Mouse (Mus musculus) limb, embryonic 13.5 days (tissue): ENCODE data around the gene Zfp182. TPM values are rescaled to one million over a fixed set of nuclear protein-coding genes. Genes with fewer than 3 reads are reported as not detected.
A peak's percentile ranks its signal among the peaks of the same experiment; 100 is the strongest.

Source experiments
- ATAC-seq: fragments of 200-750 bp; cut with Nextera tagmentation; 2 replicates; pipeline ENCODE4 v1.8.0; 2017; ENCODE audit warnings: low read depth, moderate number of reproducible peaks, moderate TSS enrichment; ENCODE audit not compliant: low FRiP score
- H3K27ac ChIP-seq: fragments of 300-500 bp; sonication (generic); 2 replicates; pipeline ENCODE4 v1.5.1; 2015; ENCODE audit warnings: inconsistent platforms, mild to moderate bottlenecking, moderate library complexity
- H3K27me3 ChIP-seq: fragments of 300-500 bp; sonication (generic); 2 replicates; pipeline ENCODE4 v1.6.1; 2015; ENCODE audit warnings: mild to moderate bottlenecking, inconsistent platforms
- H3K36me3 ChIP-seq: fragments of 300-500 bp; sonication (generic); 2 replicates; pipeline ENCODE4 v1.6.1; 2015; ENCODE audit warnings: inconsistent platforms, mild to moderate bottlenecking, moderate library complexity
- H3K4me1 ChIP-seq: fragments of 300-500 bp; sonication (generic); 2 replicates; pipeline ENCODE4 v1.6.1; 2015; ENCODE audit warnings: inconsistent platforms
- H3K4me2 ChIP-seq: fragments of 300-500 bp; sonication (generic); replicated peaks from 2 replicates; pipeline ENCODE4 v1.6.1; 2015; ENCODE audit warnings: inconsistent platforms, mild to moderate bottlenecking, moderate library complexity
- H3K4me3 ChIP-seq: fragments of 300-500 bp; sonication (generic); 2 replicates; pipeline ENCODE4 v1.5.1; 2015; ENCODE audit warnings: moderate library complexity, mild to moderate bottlenecking, inconsistent platforms
- H3K9ac ChIP-seq: fragments of 300-500 bp; sonication (generic); 2 replicates; pipeline ENCODE4 v1.6.1; 2015; ENCODE audit warnings: mild to moderate bottlenecking, inconsistent platforms
- H3K9me3 ChIP-seq: fragments of 300-500 bp; sonication (generic); 2 replicates; pipeline ENCODE4 v1.6.1; 2016; ENCODE audit warnings: inconsistent platforms
- WGBS: fragments of 180-500 bp; shearing (Covaris S2); methylation state at CpG from one replicate; pipeline ENCODE4 v1.1.7; 2015; 5-methylcytosine and 5-hydroxymethylcytosine counted together
- polyA plus RNA-seq: library from polyadenylated mRNA; unstranded; fragments of >200 nt; fragmentation: Nextera tagmentation; extraction: Ambion mirVana; gene quantifications from 2 replicates; pipeline ENCODE4 v1.2.1, GENCODE M21; 2015

Gene Zfp182
- 5.3 and 6.1 TPM in 2 replicates for polyA plus RNA-seq

GRCm38 (mm10) chrX:21061866-21062543, at the start of gene Zfp182:
Gene Zfp182, minus strand, starts transcription at chrX:21062316.
- Histone ChIP-seq H3K9ac (peak within 1 kb of the TSS; percentile 63), H3K4me2 (peak within 1 kb of the TSS; percentile 59), H3K9me3 (no peaks in the 10 kb centered on the region), H3K4me1 (no peaks in the 10 kb centered on the region), H3K4me3 (peak within 1 kb of the TSS; percentile 51), H3K36me3 (no peaks in the 10 kb centered on the region), H3K27ac (no peak within 1 kb of the TSS), H3K27me3 (no peaks in the 10 kb centered on the region)
- peak; percentile 94 for ATAC-seq
- 21% methylated on average over 25 of the region's 25 CpGs for WGBS

GRCm38 (mm10) chrX:21089867-21090239, 27.7 kb upstream of the Zfp182 start:
- H3K27me3 ChIP-seq: no peaks in the 10 kb centered on the region
- no peaks in the 10 kb centered on the region for H3K4me1 ChIP-seq
- H3K27ac ChIP-seq: no peak overlapping the region
- H3K4me3 ChIP-seq: peak overlapping the region; percentile 46
- no peaks in the 10 kb centered on the region for H3K36me3 ChIP-seq
- peak overlapping the region; percentile 60 for H3K4me2 ChIP-seq
- 54% methylated on average over 7 of the region's 7 CpGs for WGBS
- no peak overlapping the region for H3K9ac ChIP-seq
- no peaks in the 10 kb centered on the region for H3K9me3 ChIP-seq
- ATAC-seq: 0 out of 2 replicates have a peak, but pooled peaks have one; percentile 19

GRCm38 (mm10) chrX:21088983-21089866, 27.1 kb upstream of the Zfp182 start, which contains the start of gene Zfp300:
Gene Zfp300, minus strand, starts transcription at chrX:21089527.
- Histone ChIP-seq H3K27ac (peak within 1 kb of the TSS; percentile 55; the same call in 1 of the 2 replicates), H3K9me3 (no peaks in the 10 kb centered on the region), H3K4me1 (no peaks in the 10 kb centered on the region), H3K9ac (peak within 1 kb of the TSS; percentile 59), H3K4me2 (peak within 1 kb of the TSS; percentile 60), H3K36me3 (no peaks in the 10 kb centered on the region), H3K27me3 (no peaks in the 10 kb centered on the region), H3K4me3 (peak within 1 kb of the TSS; percentile 46)
- 19% methylated on average over 27 of the region's 27 CpGs for WGBS
- ATAC-seq: peak; percentile 92

- peak overlapping the region; percentile 59; the same call in 1 of the 2 replicates for H3K9ac ChIP-seq
- peak overlapping the region; percentile 46 for H3K4me3 ChIP-seq
- H3K4me2 ChIP-seq: peak overlapping the region; percentile 60
- H3K9me3 ChIP-seq: no peaks in the 10 kb centered on the region
- no peaks in the 10 kb centered on the region for H3K4me1 ChIP-seq
- WGBS: 23% methylated on average over 6 of the region's 6 CpGs
- no peak for ATAC-seq
- no peak overlapping the region for H3K27ac ChIP-seq
- peaks cover 2% of the 10 kb centered on the region; the same call in 1 of the 2 replicates for H3K36me3 ChIP-seq
- no peaks in the 10 kb centered on the region for H3K27me3 ChIP-seq
Measured at GRCm38 (mm10) chrX:21088645-21088982, 26.5 kb upstream of the Zfp182 start.

GRCm38 (mm10) chrX:21068106-21068505, 6.0 kb upstream of the Zfp182 start, which contains the start of gene Spaca5:
Gene Spaca5, plus strand, starts transcription at chrX:21068406.
- no peaks in the 10 kb centered on the region for H3K27me3 ChIP-seq
- no peaks in the 10 kb centered on the region for H3K36me3 ChIP-seq
- H3K4me2 ChIP-seq: no peak within 1 kb of the TSS
- no peaks in the 10 kb centered on the region for H3K9me3 ChIP-seq
- no peak within 1 kb of the TSS for H3K27ac ChIP-seq
- H3K9ac ChIP-seq: no peak within 1 kb of the TSS
- no peaks in the 10 kb centered on the region for H3K4me1 ChIP-seq
- no peak for ATAC-seq
- H3K4me3 ChIP-seq: no peak within 1 kb of the TSS

GRCm38 (mm10) chrX:21062544-21062890, 401 bp upstream of the Zfp182 start:
- Histone ChIP-seq H3K4me1 (no peaks in the 10 kb centered on the region), H3K27me3 (no peaks in the 10 kb centered on the region), H3K27ac (no peak overlapping the region), H3K36me3 (no peaks in the 10 kb centered on the region), H3K4me3 (peak overlapping the region; percentile 51), H3K9ac (no peak overlapping the region), H3K9me3 (no peaks in the 10 kb centered on the region), H3K4me2 (peak overlapping the region; percentile 53)
- 63% methylated on average over 3 of the region's 3 CpGs for WGBS
- ATAC-seq: no peak

GRCm38 (mm10) chrX:21061460-21061859, 656 bp downstream of the Zfp182 start:
- WGBS: 18% methylated on average over 9 of the region's 9 CpGs
- ATAC-seq: peak; percentile 69; the same call in 1 of the 2 replicates
- H3K4me1 ChIP-seq: no peaks in the 10 kb centered on the region
- H3K27me3 ChIP-seq: no peaks in the 10 kb centered on the region
- H3K4me3 ChIP-seq: peak overlapping the region; percentile 51
- H3K27ac ChIP-seq: no peak overlapping the region
- H3K9ac ChIP-seq: peak overlapping the region; percentile 63
- no peaks in the 10 kb centered on the region for H3K36me3 ChIP-seq
- no peaks in the 10 kb centered on the region for H3K9me3 ChIP-seq
- H3K4me2 ChIP-seq: peak overlapping the region; percentile 59

GRCm38 (mm10) chrX:20980901-20981300, 81.2 kb downstream of the Zfp182 start:
- Histone ChIP-seq H3K4me3 (no peak overlapping the region), H3K4me1 (no peaks in the 10 kb centered on the region), H3K4me2 (no peak overlapping the region), H3K9ac (no peak overlapping the region), H3K9me3 (no peaks in the 10 kb centered on the region), H3K36me3 (peaks cover 9% of the 10 kb centered on the region), H3K27ac (no peak overlapping the region), H3K27me3 (no peaks in the 10 kb centered on the region)
- 69% methylated on average over 1 of the region's 1 CpGs for WGBS
- no peak for ATAC-seq

Other genes with a start within 250 kb of the Zfp182 start
- 23.5 and 23.7 TPM in 2 replicates for gene Timp1, start 192.2 kb downstream of the Zfp182 start, polyA plus RNA-seq
- 0.19 and 0.28 TPM in 2 replicates for gene Syn1, start 141.3 kb downstream of the Zfp182 start, polyA plus RNA-seq
- gene Cfp, start 130.8 kb downstream of the Zfp182 start, polyA plus RNA-seq: 4.5 and 5.7 TPM in 2 replicates
- gene Elk1, start 111.7 kb downstream of the Zfp182 start, polyA plus RNA-seq: 17.6 and 17.7 TPM in 2 replicates
- 46.7 and 53.2 TPM in 2 replicates for gene Uxt, start 100.3 kb downstream of the Zfp182 start, polyA plus RNA-seq
- not detected in 2 replicates for gene Spaca5, start 6.1 kb upstream of the Zfp182 start, polyA plus RNA-seq
- 2.3 and 2.4 TPM in 2 replicates for gene Zfp300, start 27.2 kb upstream of the Zfp182 start, polyA plus RNA-seq
- gene Ssxa1, start 53.5 kb upstream of the Zfp182 start, polyA plus RNA-seq: not detected in 2 replicates
- not detected in 2 replicates for gene Gm21876, start 113.3 kb upstream of the Zfp182 start, polyA plus RNA-seq